Mouse (Mus musculus) kidney, postnatal 4 days (tissue): ENCODE data around the gene Asap2.

Experiments
- DNase-seq, 2 experiments: peaks; one replicate each; pipeline ENCODE4 v3.0.0; 2021; ENCODE audit warnings: mixed read lengths in 2 of 2

The Asap2 gene

GRCm38 (mm10) chr12:21133972-21134859 lies 144.0 kb downstream of the Asap2 start:
- DNase-seq = peak; percentile 53 to 64

DNA sequence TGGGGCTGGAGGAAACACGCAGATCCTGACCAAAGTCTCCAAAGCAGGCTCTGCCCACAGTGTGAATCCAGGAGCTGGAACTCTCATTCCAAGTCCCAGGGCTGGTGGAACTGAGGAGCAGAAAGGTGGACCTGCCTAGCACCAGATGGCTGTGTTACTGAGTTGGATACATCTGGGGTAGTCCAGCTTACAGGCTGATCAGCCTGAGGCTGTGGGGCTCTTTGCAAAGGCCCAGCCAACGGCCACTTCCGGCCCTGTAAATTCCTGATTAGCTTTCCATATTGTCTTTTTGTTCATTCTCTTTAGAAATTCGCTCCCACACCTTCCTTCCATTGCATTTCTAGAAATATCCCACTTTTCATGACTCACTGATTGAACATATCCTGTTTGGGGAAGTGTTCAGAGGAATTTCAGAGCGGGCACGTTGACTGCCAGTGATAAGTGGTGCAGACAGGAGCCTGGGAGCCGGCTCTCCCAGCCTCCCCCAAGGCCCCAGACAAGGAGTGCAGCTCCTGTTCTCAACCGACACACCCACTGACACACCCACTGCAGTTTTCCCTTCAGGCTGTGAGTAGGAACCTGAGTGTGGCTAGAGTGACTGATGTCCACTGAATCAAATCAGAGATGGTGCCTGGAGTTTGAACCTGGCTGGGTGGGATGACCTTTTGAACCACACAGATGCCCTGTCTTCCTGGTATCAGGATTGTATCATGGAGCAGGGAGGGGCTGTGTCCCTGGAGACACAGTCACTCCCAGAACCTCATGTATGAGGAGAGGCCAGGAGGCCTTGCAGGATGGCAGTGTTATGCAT lies 145.6 kb downstream of the Asap2 start:
- peak; percentile 62 to 71 for DNase-seq

DNA sequence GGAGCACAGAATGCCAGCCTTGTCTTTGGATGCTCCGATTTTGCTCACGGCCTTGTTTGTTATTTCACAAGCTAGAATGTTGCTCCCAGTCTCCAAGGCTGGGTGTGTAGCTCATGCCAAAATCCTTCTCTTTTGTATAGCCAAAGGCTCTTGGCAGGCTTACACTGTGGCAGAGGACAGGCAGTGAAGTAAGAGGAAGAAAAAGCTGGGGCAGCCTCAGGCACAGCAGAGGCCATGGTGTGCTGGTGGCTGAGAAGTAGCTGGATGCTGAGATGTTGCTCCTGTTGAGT lies 146.1 kb downstream of the Asap2 start:
- no peak for DNase-seq

DNA sequence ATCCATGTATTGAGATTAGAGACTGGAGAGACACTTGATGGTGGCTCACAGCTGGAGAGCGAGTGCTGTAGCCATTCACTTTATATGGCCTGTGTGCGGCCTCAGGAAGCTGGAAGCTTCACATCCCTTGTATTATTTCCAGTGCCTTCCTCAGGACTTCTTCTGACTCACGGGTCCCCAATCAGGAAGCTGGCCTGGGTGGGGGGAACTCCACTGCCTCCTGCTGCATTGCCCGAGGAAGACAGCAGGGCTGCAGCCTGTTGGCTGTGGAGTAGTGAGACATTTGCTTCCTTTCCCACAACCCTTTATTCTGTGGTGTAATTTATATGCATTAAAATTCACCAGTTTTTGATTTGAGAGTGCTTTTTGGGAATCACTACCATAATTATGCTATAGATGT lies 149.3 kb downstream of the Asap2 start:
- DNase-seq = peak; percentile 40 to 61

- DNase-seq = no peak
Observed at GRCm38 (mm10) chr12:21140153-21140552, 149.9 kb downstream of the Asap2 start.

DNA sequence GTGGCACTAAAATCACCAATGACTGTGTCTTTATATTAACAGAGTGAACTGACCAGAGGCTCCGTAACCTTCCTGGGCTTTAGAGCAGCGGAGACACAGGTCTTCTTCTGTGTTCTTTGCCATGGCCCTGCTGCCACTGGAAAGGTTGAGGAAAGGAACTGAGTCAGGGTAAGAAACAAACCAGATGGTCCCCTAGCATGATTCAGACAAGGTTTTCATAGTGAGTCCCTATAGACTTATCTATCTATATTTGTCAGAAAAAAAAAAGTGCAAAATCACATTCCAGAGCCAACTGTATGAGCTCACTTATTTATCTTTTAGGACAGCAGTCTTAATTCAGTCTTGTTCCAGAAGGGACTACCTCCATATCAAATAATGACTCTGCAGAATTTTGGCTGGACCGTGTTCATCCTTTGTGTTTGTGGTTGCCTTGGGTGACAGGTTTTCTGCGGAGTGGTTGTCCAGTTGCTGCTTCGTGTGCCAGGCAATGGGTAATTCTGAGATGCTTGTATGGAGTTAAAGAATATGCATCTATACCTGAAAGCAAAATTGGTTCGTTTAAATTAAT lies 150.6 kb downstream of the Asap2 start:
- no peak for DNase-seq

DNA sequence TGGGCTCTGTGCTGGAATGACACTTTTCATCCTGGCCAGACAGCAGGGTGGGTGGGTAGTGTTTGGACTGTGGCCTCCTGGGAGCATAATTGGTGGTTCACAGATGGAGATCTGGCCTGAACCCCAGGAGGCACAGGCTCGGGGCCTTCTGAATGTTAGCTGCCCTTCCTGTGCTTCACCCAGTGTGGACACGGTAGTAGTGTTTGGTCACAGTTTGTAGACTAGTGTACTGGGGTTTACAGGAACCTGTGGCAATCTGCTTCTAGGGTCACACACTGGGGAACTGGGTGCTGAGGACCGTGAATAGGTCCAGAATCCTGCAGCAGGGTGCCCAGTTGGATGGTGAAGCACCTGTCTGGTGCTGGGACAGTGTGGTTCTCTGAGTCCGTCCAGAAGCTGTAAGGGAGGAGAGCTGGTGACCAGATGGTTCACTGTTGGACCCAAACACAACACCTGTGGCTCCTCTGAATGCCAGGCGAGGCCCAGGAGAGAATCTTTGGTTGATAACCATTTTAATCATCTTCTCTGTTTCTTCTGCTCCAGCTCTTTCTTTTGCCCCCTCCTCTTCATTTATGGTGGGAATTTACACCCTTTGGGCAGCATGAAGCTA lies 151.5 kb downstream of the Asap2 start:
- no peak for DNase-seq

DNA sequence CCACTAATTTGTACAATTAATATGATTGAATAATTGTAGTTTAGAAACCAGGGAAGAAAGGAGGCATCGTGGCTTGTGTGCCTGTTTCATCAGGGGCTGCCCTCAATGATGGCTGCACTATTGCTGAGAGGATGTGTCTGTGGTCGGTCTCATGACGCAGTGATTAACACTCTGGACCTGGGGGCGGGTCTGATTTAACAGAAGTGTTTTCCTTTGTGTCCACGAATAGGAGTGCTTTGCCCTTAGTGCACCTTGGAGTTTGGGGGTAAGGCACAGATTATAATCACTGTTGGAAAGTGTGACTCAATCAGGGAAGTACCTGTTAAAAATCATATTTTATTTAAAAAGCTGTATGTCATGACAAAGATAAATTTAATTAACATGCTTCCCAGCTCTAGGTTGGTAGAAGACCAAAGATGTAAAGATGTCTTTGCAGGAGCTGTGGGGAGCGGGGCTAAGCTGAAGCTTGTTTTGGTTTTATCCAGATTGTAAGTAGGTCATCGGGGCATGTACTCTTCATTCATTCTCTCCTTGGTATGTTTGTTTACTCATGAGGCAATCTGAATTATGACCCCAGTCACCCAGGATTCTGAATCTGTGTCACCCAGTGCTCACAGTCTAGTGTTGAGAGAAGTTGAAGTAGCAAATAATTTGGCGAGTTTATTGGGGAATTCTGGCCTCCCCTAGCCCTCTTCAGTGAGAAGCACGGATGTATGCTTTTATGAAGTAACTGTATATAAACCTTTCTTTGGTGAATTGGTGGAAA lies 152.4 kb downstream of the Asap2 start:
- DNase-seq = no peak

DNA sequence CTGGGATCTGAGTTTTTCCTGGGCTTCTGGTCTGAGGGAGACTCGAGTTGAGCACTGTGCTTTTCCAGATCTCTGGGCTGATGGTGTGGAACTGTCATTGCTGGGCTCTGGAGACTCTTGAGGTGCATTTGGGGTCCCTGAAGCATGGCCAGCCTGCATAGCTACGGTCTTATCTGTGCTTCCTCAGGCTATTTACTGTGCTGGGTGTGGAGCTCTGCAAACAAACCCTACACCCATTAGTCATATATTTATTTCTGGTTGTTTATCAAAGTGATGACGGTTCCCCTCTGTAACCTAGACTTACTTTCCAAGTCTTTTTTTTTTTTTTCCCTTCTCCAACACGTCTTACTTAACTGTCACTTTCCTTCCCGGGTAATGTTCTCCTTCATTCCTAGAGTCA lies 154.3 kb downstream of the Asap2 start:
- DNase-seq = no peak

DNA sequence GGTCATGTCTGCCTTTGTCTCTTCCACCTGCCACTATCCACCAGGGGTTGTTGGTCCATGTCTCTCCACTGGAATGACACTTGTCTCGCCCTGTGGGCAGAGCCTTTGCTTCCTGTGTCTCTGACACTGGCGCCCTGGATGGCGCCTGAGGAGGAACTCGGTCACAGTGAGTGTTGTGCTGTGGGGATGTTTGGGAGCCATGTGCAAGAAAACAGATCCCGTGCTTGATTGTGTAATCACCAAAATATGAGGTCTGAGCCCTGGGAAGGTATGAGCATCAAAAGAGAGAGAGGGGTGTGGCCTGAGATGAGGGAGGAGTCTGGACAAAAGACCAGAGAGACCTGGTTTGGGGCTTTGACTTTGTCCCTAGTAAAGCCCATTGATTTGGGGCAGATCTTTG lies 154.8 kb downstream of the Asap2 start:
- no peak for DNase-seq

- DNase-seq = no peak
Observed at GRCm38 (mm10) chr12:21146826-21147225, 156.6 kb downstream of the Asap2 start.

DNA sequence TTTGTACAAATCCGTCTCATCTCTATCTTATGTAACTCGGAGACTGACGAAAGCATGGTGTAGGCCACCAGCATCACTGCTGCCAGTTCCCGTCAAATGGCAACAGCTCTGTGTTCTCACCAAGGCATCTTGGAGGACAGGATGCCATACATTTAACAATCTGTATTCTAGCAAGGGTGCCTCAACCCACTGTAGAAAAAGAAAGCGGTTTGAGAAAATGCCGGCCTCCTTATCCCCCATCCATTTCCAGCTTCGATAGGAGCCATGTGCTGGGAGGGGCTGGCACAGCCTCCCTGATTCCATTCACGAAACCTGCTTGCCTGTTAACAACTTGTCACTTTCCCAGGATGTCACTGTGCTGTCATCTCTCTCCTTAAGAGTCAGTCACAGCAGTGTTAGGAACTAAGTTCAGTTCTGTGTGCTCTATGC lies 163.0 kb downstream of the Asap2 start:
- DNase-seq = no peak

GRCm38 (mm10) chr12:21155062-21155461 lies 164.8 kb downstream of the Asap2 start:
- DNase-seq = peak in 1 of 2 experiments; percentile 51

GRCm38 (mm10) chr12:21159304-21159703 lies 169.0 kb downstream of the Asap2 start:
- peak in 1 of 2 experiments; percentile 40 for DNase-seq

- DNase-seq = no peak
Observed at GRCm38 (mm10) chr12:21160327-21160828, 170.1 kb downstream of the Asap2 start.

GRCm38 (mm10) chr12:21161841-21162240 lies 171.6 kb downstream of the Asap2 start:
- DNase-seq = no peak

- DNase-seq = peak; percentile 47 to 63
Observed at GRCm38 (mm10) chr12:21163706-21164105, 173.4 kb downstream of the Asap2 start.

DNA sequence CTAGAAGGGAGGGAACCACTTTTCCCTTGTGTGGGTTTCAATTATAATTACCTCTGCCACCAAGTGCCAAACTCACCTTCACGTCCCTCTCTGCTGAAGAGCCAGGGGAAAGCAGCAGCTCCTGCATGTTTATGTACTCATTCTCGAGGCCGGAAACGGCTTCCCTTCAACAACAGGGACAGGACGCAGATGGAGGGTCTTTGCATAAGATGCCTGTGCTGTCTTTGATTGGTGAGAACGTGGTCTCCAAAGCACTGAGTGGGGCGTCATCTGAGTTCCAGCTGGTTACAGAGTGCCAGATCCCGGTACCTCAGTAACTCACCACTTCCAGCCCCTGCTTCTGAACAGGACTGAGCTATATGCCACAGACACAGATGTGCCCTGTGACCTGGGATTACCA lies 174.0 kb downstream of the Asap2 start:
- peak in 1 of 2 experiments; percentile 48 for DNase-seq

DNA sequence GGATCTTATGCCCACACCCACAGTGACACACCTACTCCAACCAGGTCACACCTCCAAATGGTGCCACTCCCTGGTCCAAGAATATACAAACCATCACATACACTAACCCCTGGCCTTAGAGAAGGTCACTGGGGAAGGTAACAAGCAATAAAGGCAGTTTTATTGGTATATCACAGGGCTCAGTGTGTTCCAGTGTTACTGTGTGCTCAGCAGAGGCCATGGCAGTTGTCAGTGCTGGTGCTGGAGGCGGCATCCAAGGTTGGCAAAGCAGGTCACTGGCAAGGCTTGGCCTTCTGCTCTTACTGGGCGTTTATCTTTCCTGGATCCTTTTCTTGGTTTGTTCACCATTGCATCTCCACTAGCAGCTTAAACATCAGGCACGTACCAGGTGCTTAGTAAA lies 174.9 kb downstream of the Asap2 start:
- no peak for DNase-seq

DNA sequence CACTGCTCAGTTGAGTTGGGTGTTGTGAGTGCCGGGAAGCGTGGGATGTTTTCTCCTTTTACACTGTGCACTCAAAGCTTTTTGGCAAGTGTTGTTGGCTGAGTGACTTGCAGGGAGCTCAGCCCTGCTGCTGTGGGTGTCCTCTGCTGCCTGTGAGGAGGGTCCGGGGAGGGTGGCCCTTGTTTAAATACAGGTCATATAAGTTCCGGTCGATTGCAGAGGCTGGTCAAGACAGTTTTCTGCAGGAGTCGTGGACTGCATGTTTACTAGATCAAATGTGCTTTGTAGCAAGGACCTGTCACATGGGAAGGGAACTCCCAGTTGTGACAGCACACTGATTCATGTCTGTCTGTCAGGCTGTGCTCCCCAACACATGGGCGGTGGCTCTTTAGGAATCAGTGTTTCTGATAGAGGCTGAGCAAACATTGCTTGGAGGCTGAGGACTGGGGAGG lies 175.7 kb downstream of the Asap2 start:
- peak; percentile 35 to 41 for DNase-seq

- no peak for DNase-seq
Observed at GRCm38 (mm10) chr12:21166884-21167575, 176.8 kb downstream of the Asap2 start.
